Mouse (Mus musculus): ENCODE results near the gene Zbtb42.
A peak's percentile ranks its signal among the peaks of the same experiment; 100 is the strongest.

Gene Zbtb42

GRCm38 (mm10) chr12:112688458-112688857 lies 9.8 kb downstream of the Zbtb42 start:
- no peak for DNase-seq (ENCODE audit: low spot score in 2 of 2)

- peak; percentile 83 to 94 for DNase-seq (ENCODE audit: low spot score in 2 of 2)
Observed at GRCm38 (mm10) chr12:112693185-112694126, 14.8 kb downstream of the Zbtb42 start.

GRCm38 (mm10) chr12:112694127-112694475 lies 15.5 kb downstream of the Zbtb42 start:
- no peak for DNase-seq (ENCODE audit: low spot score in 2 of 2)

GRCm38 (mm10) chr12:112696806-112697425 lies 18.3 kb downstream of the Zbtb42 start:
- DNase-seq (ENCODE audit: low spot score in 2 of 2): no peak

GRCm38 (mm10) chr12:112700522-112700921 lies 21.9 kb downstream of the Zbtb42 start:
- DNase-seq (ENCODE audit: low spot score in 2 of 2): no peak

GRCm38 (mm10) chr12:112702374-112703320 lies 24.0 kb downstream of the Zbtb42 start:
- DNase-seq (ENCODE audit: low spot score in 2 of 2): no peak

GRCm38 (mm10) chr12:112706704-112707572 lies 28.3 kb downstream of the Zbtb42 start:
- DNase-seq (ENCODE audit: low spot score in 2 of 2): peak; percentile 76 to 92

GRCm38 (mm10) chr12:112707573-112707869 lies 28.9 kb downstream of the Zbtb42 start:
- no peak for DNase-seq (ENCODE audit: low spot score in 2 of 2)

- no peak for DNase-seq (ENCODE audit: low spot score in 2 of 2)
Observed at GRCm38 (mm10) chr12:112713984-112714383, 35.4 kb downstream of the Zbtb42 start.

GRCm38 (mm10) chr12:112717140-112717539 lies 38.5 kb downstream of the Zbtb42 start:
- DNase-seq (ENCODE audit: low spot score in 2 of 2): peak; percentile 38 to 57

GRCm38 (mm10) chr12:112718995-112719394 lies 40.4 kb downstream of the Zbtb42 start:
- no peak for DNase-seq (ENCODE audit: low spot score in 2 of 2)

- no peak for DNase-seq (ENCODE audit: low spot score in 2 of 2)
Observed at GRCm38 (mm10) chr12:112720216-112720615, 41.6 kb downstream of the Zbtb42 start, which contains the start of gene Cep170b. Gene Cep170b (plus strand): TSS chr12:112720455.

GRCm38 (mm10) chr12:112720890-112721423 lies 42.3 kb downstream of the Zbtb42 start:
- DNase-seq (ENCODE audit: low spot score in 2 of 2): no peak

GRCm38 (mm10) chr12:112721424-112722239 lies 43.0 kb downstream of the Zbtb42 start:
- DNase-seq (ENCODE audit: low spot score in 2 of 2): peak; percentile 33 to 56

GRCm38 (mm10) chr12:112722240-112723027 lies 43.8 kb downstream of the Zbtb42 start:
- no peak for DNase-seq (ENCODE audit: low spot score in 2 of 2)

- DNase-seq (ENCODE audit: low spot score in 2 of 2): no peak
Observed at GRCm38 (mm10) chr12:112723028-112723330, 44.4 kb downstream of the Zbtb42 start.

- DNase-seq (ENCODE audit: low spot score in 2 of 2): no peak
Observed at GRCm38 (mm10) chr12:112723445-112723844, 44.8 kb downstream of the Zbtb42 start.

- DNase-seq (ENCODE audit: low spot score in 2 of 2): peak; percentile 45 to 69
Observed at GRCm38 (mm10) chr12:112724077-112724805, 45.6 kb downstream of the Zbtb42 start.

- no peak for DNase-seq (ENCODE audit: low spot score in 2 of 2)
Observed at GRCm38 (mm10) chr12:112727801-112728200, 49.2 kb downstream of the Zbtb42 start.

Measured in thymus, postnatal 10 days (tissue).